Mouse (Mus musculus) megakaryocyte, embryonic 14.5 days (primary cell): ENCODE results near the gene Akap8l.

Source experiments
- FLI1 ChIP-seq: IDR thresholded peaks from 2 replicates; pipeline ENCODE4 v1.6.1; 2012; ENCODE audit warnings: low read length, inconsistent platforms, mixed read lengths
- GATA1 ChIP-seq: IDR thresholded peaks from 3 replicates; pipeline ENCODE4 v1.6.1; 2012; ENCODE audit warnings: mixed read lengths, low read length, inconsistent platforms, borderline replicate concordance

DNA sequence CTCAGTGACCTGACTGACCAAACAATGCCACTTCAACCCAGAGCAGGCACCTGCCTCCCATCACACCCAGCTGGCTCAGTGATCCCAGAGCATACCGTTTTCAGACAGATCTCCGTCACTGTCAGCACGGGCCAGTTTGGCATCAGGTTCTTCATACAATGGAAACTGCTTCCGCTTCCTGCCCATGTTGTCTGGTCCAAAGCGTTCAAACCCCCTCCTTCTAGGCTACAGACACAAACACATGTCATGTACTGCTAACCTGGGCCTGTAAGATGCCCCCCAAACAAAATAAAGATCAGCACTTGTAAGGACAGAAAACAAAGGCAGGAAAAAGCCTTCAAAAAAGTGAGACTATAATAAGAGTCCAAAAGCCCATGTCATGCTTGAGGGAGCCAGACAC, 34.8 kb downstream of the Akap8l start:
- no peak for TF ChIP-seq GATA1
- TF ChIP-seq FLI1 = no peak
